Mouse (Mus musculus) WW6 (cell line): ENCODE results near the gene Plbd2.
"Not testable (repeated sequence)": the region's sequence is repeated elsewhere in the genome, so short reads cannot be mapped to it uniquely, and the experiment has no call there.

Source experiments
- DNase-seq: peaks from one replicate; pipeline ENCODE4 v3.0.0-alpha.2; 2013; ENCODE audit warnings: low read depth, low spot score

Gene Plbd2

DNA sequence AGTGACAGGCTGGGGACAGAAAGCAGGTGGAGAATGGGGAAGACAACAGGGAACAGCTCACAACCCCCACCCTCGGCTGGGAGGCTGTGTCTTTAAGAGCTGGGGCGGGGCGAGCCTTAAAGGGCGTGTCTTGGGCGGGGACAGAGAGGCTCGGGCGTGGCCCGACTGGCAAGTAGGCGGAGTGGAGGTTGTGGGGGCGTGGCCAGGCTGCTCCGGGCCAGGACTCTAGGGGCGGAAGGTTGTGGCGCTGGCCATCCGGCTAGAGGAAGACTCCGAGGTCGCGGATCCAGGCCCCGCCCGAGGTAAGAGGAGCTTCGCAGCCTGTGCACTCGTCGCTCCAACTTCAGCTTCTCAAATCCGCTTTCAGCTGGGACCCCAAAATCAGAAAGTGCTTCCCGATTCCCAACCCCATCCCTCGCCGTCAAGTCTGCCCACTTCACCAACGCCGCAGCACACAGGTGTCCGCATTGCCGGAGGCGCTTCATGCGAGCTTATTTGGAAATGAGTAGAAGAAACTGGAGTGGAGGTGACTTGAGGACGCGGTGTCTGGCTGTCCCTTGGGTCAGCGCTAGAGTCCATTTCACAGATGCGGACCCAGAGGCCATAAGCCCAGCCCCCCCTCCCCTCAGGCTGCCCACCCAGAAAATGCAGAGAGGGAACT lies 7.7 kb upstream of the Plbd2 start, which contains the start of gene Slc8b1:
Gene Slc8b1 (plus strand): TSS at position 187 of the 661 bp plus-strand sequence.
- peak; percentile 79 for DNase-seq

DNA sequence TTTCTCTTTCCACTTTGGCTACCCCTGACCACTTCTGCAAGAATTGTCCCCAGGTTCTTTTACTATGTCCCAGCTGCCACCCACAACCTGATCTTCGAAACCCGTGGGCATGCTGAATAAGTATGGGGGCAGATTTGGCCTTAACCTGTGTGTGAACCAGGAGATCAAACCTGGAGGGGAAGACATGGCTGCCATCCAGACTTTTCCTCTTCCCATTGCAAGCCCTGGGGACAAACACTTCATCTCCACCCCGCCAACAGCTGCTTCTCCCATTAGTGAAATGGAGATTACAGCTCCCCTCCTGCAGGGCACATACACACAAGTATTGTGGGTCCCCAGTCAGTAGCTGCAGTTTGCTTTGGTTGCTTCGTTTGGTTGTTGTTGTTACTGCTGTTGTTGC lies 3.9 kb upstream of the Plbd2 start:
- no peak for DNase-seq

DNA sequence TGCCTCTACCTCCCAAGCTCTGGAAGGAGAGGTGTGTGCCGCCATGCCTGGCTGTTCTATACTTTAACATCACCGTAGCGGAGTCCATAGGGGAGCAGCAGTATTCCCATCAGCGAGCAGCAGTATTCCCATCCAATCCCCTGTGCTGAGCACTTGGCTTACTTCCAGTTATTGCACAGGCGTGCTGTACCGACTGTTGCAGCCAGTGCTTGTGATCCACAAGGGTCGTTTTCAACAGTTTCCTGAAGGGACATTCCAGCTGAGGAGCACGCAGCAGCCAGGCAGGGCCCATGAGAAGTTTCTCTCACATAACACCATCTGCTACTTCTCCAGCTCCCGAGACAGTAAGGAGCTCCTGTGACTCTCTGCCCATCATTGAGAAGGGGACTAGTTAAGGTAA lies 3.1 kb upstream of the Plbd2 start:
- no peak for DNase-seq

DNA sequence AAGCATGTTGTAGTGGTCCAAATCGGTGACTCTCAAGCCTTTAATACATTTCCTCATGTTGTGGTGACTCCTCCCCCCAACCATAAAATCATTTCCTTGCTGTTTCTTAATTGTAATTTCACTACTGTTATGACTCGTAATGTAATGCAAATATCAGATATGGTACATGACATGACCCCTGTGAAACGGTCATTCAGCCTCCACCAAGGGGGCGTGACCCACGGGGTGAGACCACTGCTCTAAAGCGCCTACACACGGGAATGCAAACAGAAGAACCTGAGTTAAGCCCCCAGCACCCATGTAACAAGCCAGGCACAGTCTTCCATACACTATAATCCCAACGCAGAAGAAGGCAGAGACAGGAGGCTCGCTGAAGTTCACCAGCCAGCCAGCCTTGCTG lies 2.4 kb upstream of the Plbd2 start:
- no peak for DNase-seq

DNA sequence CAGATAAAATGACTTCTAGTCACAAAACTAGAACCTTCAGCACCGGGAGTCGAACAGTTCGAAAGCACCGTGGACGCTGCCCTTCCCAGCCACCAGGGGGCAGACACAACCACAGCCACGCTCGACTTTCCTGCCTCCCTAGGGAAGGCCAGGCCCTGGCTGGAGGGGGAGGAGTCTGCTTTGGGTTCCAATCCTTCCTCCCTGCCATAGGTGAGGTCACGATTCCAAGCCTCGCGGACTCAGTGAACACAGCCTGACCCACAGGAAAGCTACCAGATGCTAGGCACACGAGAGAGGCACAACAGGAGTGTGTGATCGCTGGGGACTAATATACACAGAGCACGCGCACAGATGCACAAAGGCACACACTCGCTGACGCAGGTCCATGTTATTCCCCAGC lies 1.9 kb upstream of the Plbd2 start:
- peak; percentile 67 for DNase-seq

DNA sequence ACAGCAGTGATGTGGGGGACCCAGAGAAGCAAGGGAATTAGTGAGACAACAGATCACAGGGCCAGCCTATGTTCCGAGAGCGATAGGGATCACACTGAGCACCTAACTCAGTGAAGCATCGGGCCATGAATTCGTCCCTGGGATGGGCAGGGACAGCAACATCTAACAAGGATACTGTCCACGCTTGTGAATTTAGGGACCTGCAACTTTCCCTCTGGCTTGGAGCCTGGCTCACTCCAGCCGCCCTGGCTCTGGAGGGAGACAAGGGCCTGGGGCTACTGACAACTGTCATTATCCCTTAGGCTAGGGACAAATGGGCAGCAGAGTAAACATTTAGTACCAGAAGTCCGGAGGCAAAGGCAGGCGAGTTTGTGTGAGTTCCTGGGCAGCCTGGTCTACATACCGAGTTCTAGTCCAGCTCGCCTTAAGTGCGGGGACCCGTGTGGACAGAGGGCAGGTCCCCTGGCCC lies 716 bp downstream of the Plbd2 start:
- DNase-seq = no peak

DNA sequence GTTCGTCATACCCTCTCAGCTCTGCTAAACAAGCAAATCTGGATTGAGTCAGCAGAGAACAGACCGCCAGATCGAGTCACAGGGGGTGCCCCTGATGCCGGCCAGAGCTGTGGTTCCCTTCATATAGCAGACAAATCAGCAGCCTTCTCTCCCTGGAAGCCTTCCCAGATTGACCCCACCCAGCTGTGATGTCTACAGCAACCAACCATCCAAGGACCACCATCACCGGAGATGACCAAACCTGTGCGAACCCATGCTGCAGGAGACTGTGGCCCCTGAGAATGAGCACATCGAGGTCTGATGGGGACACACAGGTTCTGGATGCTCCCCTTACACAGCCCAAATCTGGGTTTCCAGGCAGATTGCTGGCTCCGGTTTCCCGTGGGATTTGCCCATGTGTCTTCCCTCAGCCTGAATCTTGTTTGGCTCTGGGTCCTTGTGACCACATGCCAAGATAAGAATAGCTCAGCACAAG lies 1.2 kb downstream of the Plbd2 start:
- DNase-seq = no peak

DNA sequence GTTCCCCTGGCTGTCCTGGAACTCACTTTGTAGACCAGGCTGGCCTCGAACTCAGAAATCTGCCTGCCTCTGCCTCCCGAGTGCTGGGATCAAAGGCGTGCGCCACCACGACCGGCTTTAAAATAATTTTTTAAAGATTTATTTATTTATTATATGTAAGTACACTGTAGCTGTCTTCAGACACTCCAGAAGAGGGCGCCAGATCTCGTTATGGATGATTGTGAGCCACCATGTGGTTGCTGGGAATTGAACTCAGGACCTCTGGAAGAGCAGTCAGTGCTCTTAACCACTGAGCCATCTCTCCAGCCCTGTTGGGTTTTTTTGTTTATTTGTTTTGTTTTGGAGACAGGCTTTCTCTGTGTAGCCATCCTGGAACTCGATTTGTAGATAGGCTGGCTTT lies 2.8 kb downstream of the Plbd2 start:
- not testable (repeated sequence) for DNase-seq

DNA sequence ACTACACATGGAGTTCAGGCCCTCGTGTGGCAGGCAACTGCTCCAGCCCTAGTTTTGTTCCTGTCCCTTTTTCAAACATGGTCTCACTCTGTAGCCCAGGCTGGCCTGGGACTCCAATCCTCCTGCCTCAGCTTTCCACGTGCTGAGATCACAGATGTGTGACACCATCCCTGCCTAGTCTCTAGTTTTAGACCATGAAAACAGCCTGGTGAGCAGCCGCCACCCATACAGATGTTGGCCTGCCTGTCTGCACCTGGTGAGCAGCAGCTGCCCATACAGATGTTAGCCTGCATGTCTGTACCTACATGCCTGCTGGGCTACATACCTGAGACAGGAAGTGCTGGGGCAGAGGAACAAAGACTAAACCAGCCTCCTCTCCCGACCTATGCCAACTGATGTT lies 4.2 kb downstream of the Plbd2 start:
- no peak for DNase-seq

DNA sequence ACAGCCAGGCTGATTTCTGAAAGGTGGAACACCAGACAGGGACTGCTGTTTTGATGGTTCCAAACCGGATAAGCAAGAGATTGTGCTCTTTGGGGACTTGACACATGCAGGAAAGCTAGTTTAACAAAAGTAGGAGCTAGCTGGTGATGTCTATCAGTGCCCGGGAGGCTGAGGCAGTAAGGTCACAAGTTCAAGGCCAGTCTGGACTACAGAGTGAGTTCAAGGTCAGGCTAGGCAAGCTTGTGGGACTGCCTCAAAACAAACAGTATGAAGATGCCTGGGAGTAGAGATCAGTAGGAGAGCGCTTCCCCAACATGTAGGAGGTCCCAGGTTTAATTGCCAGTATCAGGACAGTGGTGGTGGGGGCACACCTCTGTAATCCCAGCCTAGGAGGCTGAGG lies 6.4 kb downstream of the Plbd2 start:
- DNase-seq = no peak

DNA sequence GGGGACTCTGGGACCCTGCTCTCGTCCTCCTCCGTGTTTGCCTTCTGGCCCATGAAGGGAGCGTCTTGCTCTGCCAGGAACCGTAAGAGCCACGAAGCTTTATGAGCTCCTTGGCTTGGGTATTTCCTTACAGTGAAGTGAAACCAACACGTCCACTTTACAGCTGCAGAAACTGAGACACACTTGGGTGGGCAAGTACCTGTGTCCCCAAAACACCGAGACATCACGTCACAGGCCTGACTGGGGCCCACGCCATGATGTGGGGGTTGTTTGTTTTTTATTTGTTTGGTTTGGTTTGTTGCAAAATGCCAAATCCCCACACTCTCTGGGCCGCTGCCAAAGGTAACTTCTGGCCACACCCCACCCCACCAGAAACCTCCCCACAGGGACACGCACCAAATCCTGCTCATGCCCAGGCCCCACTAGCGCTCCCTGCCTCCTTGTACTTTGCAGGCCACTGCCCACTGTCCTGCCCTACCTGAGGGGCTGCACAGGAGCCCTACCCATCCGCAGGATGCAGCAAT lies 7.7 kb downstream of the Plbd2 start:
- DNase-seq = no peak

DNA sequence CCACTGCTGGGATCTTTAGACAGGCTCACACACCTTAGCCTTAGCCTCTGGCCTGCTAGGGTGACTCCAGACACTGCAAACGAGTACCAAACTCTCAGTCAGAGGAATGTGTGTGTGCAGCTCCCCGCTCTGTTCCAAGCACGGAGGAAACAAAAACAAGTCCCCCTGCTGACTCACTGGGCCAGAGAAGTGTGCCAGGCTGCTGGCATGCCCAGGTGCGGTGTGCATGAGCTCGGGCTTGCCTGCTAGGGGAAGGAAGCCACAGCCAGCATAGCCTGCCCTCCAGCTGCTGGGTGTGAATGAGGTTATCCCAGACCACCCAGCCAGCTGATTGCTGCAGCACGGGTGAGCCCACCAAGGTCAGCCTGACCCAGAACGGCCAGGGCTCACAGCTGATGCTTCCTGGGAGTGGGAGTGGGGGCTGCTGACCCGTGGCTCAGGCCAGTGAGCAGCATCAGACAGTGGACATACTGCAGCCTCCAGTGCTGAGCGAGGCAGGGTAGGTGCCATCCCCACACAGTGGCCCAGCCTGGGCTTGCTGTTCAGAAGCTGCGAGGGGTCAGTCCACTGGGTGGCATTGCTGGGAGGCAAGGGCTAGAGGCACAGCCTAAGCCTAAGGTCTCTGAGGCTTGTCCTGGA lies 8.2 kb downstream of the Plbd2 start:
- no peak for DNase-seq

DNA sequence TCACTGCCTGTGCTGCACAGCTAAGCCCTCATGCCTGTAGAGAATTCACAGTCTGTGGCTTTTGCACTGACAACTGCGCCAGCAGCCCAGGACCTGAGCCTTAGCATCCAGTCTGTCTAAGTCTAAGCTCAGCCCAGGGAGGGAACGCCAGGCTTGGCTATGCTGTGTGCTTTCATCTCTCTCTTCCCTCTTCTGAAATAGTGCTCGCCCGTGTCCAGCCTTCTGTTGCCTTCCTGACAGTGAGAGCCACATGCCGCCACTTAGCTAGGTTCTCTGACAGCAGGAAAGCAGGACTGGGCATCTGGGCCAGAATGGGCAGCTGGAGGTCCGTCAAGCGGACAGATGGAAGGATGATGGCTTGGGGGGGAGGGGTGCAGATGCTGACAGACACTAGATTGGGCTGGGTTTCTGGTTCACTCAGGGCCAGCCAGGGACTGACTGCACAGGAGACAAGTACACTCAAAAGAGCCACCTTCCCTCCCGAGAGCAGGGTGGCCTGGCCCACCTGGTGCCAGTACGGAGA lies 9.5 kb downstream of the Plbd2 start:
- no peak for DNase-seq

DNA sequence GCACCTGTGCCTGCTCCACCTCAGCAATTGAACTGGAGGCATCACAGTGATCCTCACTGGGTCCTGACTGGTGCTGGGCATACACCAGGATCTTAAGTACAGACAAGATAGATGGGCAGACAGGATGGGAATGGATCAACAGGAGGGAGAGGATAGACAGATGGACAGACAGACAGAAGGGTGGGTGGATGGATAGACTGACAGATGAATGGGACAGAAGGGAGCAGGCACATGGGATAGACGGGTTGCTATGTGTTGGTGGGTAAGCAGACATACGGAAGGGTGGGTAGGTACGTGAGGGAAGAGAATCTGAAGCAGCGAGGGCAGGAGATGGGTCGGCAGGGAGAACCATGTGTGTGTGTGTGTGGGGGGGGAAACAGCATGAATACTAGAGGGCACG lies 10.0 kb downstream of the Plbd2 start:
- DNase-seq = no peak

DNA sequence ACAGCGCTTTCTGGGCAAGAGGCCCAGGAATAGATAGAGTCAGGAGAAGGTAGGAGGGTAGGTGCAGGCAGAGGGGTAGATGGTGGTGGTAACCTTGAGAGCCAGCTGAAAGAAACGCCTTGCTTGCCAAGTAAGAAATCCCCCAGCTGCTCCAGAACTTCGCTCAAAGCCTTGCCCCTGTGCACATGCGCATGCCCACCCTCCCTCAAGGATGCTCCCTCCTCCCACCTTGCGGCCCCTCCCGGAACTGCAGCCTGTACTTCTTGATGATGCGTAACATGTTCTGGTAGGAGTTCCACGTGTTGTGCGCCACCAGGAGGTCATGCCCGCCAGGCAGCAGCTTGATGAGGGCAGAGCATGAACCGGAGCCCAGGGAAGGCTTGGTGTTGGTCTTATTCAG lies 11.0 kb downstream of the Plbd2 start:
- DNase-seq = peak; percentile 77

DNA sequence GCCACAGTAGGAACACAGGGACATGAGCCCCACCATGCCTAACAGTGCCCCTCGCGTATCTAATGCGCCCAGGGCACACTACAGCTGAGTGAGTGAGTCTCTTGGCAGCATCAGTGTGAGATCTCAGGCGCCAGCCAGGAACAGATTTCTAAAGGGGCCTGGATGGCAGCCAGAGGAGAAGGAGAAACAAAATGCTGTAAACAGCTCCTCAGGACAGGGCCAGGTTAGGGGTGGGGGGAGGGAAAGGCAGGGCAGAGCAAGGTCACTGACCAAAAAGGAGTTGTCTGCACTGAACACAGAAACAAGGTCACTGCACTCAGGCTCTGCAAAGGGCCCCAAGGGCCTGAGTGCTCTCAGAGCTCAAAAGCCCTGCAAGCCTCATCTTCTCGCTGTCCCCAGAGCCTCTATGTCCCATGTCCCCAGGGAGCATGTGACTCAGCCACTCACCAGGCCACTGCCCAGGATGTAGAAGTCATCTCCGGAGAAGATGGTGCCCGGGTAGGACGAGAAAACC lies 12.7 kb downstream of the Plbd2 start:
- DNase-seq = no peak

DNA sequence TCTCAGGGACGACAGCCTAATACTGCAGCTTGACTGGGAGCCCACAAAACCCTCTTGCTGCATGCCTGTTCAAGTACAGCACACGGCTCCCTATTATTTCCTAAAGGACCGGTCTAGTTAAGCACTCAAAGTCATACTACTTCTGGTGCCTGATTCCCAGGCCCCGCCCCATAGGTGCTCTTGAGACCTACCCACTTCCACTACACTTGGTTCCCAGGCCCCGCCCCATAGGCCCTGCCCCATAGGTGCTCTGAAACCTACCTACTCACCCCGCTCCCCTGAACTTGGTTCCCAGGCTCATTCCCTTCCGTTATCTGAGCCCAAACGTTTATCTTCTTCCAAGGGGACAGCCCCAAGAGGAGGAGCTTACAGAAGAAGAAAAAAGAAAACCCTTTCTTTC lies 15.6 kb downstream of the Plbd2 start:
- no peak for DNase-seq

DNA sequence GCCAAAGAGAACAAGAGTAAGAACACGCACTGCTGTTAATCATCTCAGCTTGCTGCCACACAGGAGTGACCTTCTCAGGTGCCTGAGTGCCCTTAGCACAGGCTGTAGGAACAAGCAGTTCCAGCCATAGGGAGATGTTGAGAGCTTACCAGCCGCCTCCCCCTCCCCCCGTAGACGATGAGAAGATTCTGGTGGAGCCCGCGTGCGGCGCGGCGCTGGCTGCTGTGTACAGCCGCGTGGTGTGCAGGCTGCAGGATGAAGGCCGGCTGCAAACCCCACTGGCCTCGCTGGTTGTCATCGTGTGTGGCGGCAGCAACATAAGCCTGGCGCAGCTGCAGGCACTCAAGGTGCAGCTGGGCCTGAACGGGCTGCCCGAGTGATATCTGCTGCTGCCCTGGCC lies 20.0 kb downstream of the Plbd2 start:
- no peak for DNase-seq

DNA sequence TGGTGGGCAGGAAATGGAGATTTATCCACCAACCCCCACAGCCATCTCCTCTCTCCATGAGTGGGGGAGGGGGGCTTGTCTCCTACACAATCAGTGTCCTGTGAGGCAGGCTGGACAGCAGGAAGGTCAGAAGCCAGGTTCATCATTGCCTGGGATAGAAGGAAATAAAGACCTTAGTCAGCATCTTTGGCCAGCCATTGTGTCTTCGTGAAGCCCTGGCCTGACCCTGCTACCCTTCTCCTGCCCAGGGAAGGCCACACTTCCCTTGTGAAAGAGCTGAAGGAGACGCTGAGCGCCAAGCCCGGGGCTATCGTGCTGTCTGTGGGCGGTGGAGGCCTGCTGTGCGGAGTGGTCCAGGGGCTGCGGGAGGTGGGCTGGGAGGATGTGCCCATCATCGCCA lies 22.2 kb downstream of the Plbd2 start:
- DNase-seq = no peak

DNA sequence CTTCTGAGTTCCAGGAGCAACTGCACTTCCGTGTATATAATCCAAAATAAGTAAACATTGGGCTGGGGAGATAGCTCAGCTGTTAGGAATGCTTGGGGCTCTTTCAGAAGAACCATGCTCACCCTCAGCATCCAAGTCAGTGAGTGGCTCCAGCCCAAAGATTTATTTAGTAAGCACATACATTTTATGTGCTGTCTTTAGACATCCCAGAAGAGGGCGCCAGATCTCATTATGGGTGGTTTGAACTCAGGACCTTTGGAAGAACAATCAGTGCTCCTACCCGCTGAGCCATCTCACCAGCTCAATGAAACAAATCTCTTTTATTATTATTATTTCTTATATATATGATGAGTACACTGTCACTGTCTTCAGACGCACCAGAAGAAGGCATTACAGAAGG lies 23.9 kb downstream of the Plbd2 start:
- DNase-seq = no peak

DNA sequence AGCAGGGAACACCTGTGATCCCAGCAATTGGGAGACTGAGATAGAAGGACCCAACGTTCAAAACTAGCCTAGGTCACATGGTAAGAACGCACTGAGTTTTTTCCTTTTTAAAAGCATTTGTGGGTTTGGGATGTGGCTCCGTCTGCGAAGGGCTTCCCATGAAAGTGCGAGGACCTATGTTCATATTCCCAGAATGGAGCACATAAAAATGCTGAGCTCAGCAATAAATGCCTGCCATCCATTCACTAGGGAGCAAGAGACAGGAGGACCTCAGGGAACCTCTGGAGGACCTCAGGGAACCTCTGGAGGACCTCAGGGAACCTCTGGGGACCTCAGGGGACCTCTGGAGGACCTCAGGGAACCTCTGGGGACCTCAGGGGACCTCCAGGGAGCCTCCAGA lies 25.4 kb downstream of the Plbd2 start:
- DNase-seq = no peak

DNA sequence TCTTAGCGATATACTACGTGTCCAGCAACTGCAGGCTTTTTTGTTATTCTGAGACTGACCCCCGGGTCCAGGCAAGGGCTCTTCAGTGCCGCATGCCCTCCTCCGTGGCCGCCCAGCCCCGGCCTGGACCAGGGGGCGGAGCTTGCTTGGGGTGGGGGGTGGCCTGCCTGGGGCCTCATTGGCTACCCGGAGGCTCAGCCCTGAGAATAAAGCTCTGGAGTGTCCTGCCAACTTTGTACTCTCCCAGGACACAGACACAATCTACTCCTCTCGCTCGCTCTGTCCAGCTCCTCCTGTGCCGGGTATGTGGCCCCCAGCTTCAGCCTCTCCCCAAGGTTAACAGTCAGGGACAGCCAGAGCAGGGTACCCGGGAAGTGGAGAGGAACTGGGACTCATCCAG lies 27.1 kb downstream of the Plbd2 start, which contains the start of gene Sds:
Gene Sds (plus strand): TSS at position 231 of the 400 bp plus-strand sequence.
- no peak for DNase-seq

DNA sequence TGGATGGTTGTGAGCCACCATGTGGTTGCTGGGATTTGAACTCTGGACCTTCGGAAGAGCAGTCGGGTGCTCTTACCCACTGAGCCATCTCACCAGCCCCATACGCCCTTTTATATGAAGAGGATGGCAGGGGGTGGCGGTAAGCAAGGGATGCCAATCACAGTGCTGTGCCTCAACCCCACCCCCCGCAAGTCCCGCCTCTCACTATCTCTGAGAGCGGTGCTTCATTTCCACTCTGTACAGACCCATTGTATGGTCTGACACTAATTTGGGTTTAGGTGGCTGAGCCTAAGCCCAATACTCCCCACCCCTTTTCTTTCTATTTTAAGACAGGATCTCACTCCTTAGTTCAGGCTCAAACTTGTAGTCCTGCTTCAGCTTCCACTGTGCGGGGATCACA lies 27.6 kb downstream of the Plbd2 start:
- DNase-seq = no peak
